Mouse (Mus musculus) limb, embryonic 10.5 days (tissue): ENCODE data around the gene Olfr323. TPM values are rescaled to one million over a fixed set of nuclear protein-coding genes. Genes with fewer than 3 reads are reported as not detected.

Experiments used
- DNase-seq: peaks from one replicate; pipeline ENCODE4 v3.0.0-alpha.2; 2017; ENCODE audit warnings: low spot score
- H3K27ac ChIP-seq: fragments of 300-500 bp; sonication (generic); 2 replicates; pipeline ENCODE4 v1.5.1; 2016; ENCODE audit warnings: mild to moderate bottlenecking
- H3K27me3 ChIP-seq: fragments of 300-500 bp; sonication (generic); 2 replicates; pipeline ENCODE4 v1.6.1; 2016; ENCODE audit warnings: low read depth, mild to moderate bottlenecking; ENCODE audit not compliant: poor library complexity, severe bottlenecking
- H3K36me3 ChIP-seq: fragments of 300-500 bp; sonication (generic); 2 replicates; pipeline ENCODE4 v1.6.1; 2016; ENCODE audit warnings: mild to moderate bottlenecking, moderate library complexity
- H3K4me1 ChIP-seq: fragments of 300-500 bp; sonication (generic); 2 replicates; pipeline ENCODE4 v1.6.1; 2016
- H3K4me3 ChIP-seq: fragments of 300-500 bp; sonication (generic); 2 replicates; pipeline ENCODE4 v1.5.1; 2016; ENCODE audit warnings: mild to moderate bottlenecking, moderate library complexity
- H3K9me3 ChIP-seq: fragments of 300-500 bp; sonication (generic); replicated peaks from 2 replicates; pipeline ENCODE4 v1.6.1; 2016; ENCODE audit warnings: mild to moderate bottlenecking
- WGBS: fragments of 180-500 bp; shearing (Covaris S2); methylation state at CpG from one replicate; pipeline ENCODE4 v1.1.7; 2016; 5-methylcytosine and 5-hydroxymethylcytosine counted together
- polyA plus RNA-seq: library from polyadenylated mRNA; unstranded; fragments of >200 nt; fragmentation: Nextera tagmentation; extraction: Ambion mirVana; gene quantifications from 2 replicates; pipeline ENCODE4 v1.2.1, GENCODE M21; 2016

Olfr323 gene
- not detected in 2 replicates for polyA plus RNA-seq

- no peaks in the 10 kb centered on the region for H3K36me3 ChIP-seq
- no peak within 1 kb of the TSS for H3K27ac ChIP-seq
- no peak within 1 kb of the TSS for H3K4me3 ChIP-seq
- no peaks in the 10 kb centered on the region for H3K4me1 ChIP-seq
- H3K9me3 ChIP-seq: no peaks in the 10 kb centered on the region
- no peaks in the 10 kb centered on the region for H3K27me3 ChIP-seq
- no peak for DNase-seq
- WGBS: 81% methylated on average over 5 of the region's 5 CpGs
Observed at GRCm38 (mm10) chr11:58630401-58630800, at the start of gene Olfr323. Gene Olfr323 (minus strand): TSS chr11:58630501.

GRCm38 (mm10) chr11:58671825-58672224 lies 41.5 kb upstream of the Olfr323 start:
- no peak overlapping the region for H3K4me3 ChIP-seq
- no peaks in the 10 kb centered on the region for H3K27me3 ChIP-seq
- H3K27ac ChIP-seq: no peak overlapping the region
- H3K36me3 ChIP-seq: no peaks in the 10 kb centered on the region
- no peak for DNase-seq
- H3K9me3 ChIP-seq: no peaks in the 10 kb centered on the region
- H3K4me1 ChIP-seq: no peaks in the 10 kb centered on the region
- 59% methylated on average over 4 of the region's 4 CpGs for WGBS

- H3K27ac ChIP-seq: no peak overlapping the region
- no peak overlapping the region for H3K4me3 ChIP-seq
- no peaks in the 10 kb centered on the region for H3K27me3 ChIP-seq
- H3K9me3 ChIP-seq: no peaks in the 10 kb centered on the region
- H3K4me1 ChIP-seq: no peaks in the 10 kb centered on the region
- H3K36me3 ChIP-seq: no peaks in the 10 kb centered on the region
- no peak for DNase-seq
Observed at GRCm38 (mm10) chr11:58669252-58669651, 39.0 kb upstream of the Olfr323 start.

- Histone ChIP-seq H3K4me3 (no peak within 1 kb of the TSS), H3K27me3 (no peaks in the 10 kb centered on the region), H3K36me3 (no peaks in the 10 kb centered on the region), H3K4me1 (no peaks in the 10 kb centered on the region), H3K27ac (no peak within 1 kb of the TSS), H3K9me3 (no peaks in the 10 kb centered on the region)
- no peak for DNase-seq
- WGBS: 87% methylated on average over 4 of the region's 4 CpGs
Observed at GRCm38 (mm10) chr11:58658596-58658995, 28.3 kb upstream of the Olfr323 start, which contains the start of gene Olfr322. Gene Olfr322 (plus strand): TSS chr11:58658782.

- no peak overlapping the region for H3K4me3 ChIP-seq
- DNase-seq: no peak
- no peaks in the 10 kb centered on the region for H3K9me3 ChIP-seq
- H3K27me3 ChIP-seq: no peaks in the 10 kb centered on the region
- H3K36me3 ChIP-seq: no peaks in the 10 kb centered on the region
- no peaks in the 10 kb centered on the region for H3K4me1 ChIP-seq
- H3K27ac ChIP-seq: no peak overlapping the region
- 91% methylated on average over 3 of the region's 3 CpGs for WGBS
Observed at GRCm38 (mm10) chr11:58655151-58655550, 24.9 kb upstream of the Olfr323 start.

GRCm38 (mm10) chr11:58643350-58643749 lies 13.0 kb upstream of the Olfr323 start:
- Histone ChIP-seq H3K9me3 (no peaks in the 10 kb centered on the region), H3K36me3 (no peaks in the 10 kb centered on the region), H3K4me1 (peaks cover 9% of the 10 kb centered on the region), H3K4me3 (no peak overlapping the region), H3K27ac (no peak overlapping the region), H3K27me3 (peaks cover 32% of the 10 kb centered on the region)
- peak; percentile 40 for DNase-seq
- 38% methylated on average over 6 of the region's 6 CpGs for WGBS

GRCm38 (mm10) chr11:58641638-58642358 lies 11.5 kb upstream of the Olfr323 start:
- no peak for DNase-seq
- WGBS: 85% methylated on average over 13 of the region's 13 CpGs

GRCm38 (mm10) chr11:58641057-58641456 lies 10.8 kb upstream of the Olfr323 start:
- H3K4me1 ChIP-seq: peaks cover 9% of the 10 kb centered on the region
- no peak for DNase-seq
- H3K27ac ChIP-seq: no peak overlapping the region
- no peaks in the 10 kb centered on the region for H3K36me3 ChIP-seq
- peaks cover 43% of the 10 kb centered on the region for H3K27me3 ChIP-seq
- WGBS: 34% methylated on average over 14 of the region's 14 CpGs
- H3K4me3 ChIP-seq: peak overlapping the region; percentile 56
- H3K9me3 ChIP-seq: no peaks in the 10 kb centered on the region

More at GRCm38 (mm10) chr11:58641638-58642358, 11.5 kb upstream of the Olfr323 start:
- Histone ChIP-seq H3K36me3 (no peaks in the 10 kb centered on the region), H3K4me1 (peaks cover 9% of the 10 kb centered on the region), H3K4me3 (no peak overlapping the region), H3K27me3 (peaks cover 43% of the 10 kb centered on the region), H3K27ac (no peak overlapping the region), H3K9me3 (no peaks in the 10 kb centered on the region)

GRCm38 (mm10) chr11:58640272-58640867 lies 10.1 kb upstream of the Olfr323 start, which contains the start of gene Trim58:
Gene Trim58 (plus strand): TSS chr11:58640465.
- Histone ChIP-seq H3K36me3 (no peaks in the 10 kb centered on the region), H3K27me3 (peaks cover 43% of the 10 kb centered on the region), H3K9me3 (no peaks in the 10 kb centered on the region), H3K4me1 (peaks cover 9% of the 10 kb centered on the region), H3K4me3 (peak within 1 kb of the TSS; percentile 56), H3K27ac (peak within 1 kb of the TSS; percentile 74)
- 6% methylated on average over 34 of the region's 34 CpGs for WGBS
- DNase-seq: peak; percentile 54

- Histone ChIP-seq H3K27ac (no peak overlapping the region), H3K4me1 (peaks cover 9% of the 10 kb centered on the region), H3K36me3 (no peaks in the 10 kb centered on the region), H3K4me3 (no peak overlapping the region), H3K9me3 (no peaks in the 10 kb centered on the region), H3K27me3 (peaks cover 43% of the 10 kb centered on the region)
- DNase-seq: no peak
- 37% methylated on average over 7 of the region's 7 CpGs for WGBS
Observed at GRCm38 (mm10) chr11:58638176-58638701, 7.9 kb upstream of the Olfr323 start.

GRCm38 (mm10) chr11:58636376-58636977 lies 6.2 kb upstream of the Olfr323 start:
- Histone ChIP-seq H3K27me3 (peaks cover 36% of the 10 kb centered on the region), H3K27ac (no peak overlapping the region), H3K4me1 (peaks cover 9% of the 10 kb centered on the region), H3K9me3 (no peaks in the 10 kb centered on the region), H3K4me3 (no peak overlapping the region), H3K36me3 (no peaks in the 10 kb centered on the region)
- 18% methylated on average over 3 of the region's 4 CpGs for WGBS
- DNase-seq: peak; percentile 72

GRCm38 (mm10) chr11:58634878-58635277 lies 4.6 kb upstream of the Olfr323 start:
- no peak for DNase-seq
- H3K36me3 ChIP-seq: no peaks in the 10 kb centered on the region
- 72% methylated on average over 4 of the region's 4 CpGs for WGBS

GRCm38 (mm10) chr11:58626146-58626545 lies 4.2 kb downstream of the Olfr323 start:
- no peaks in the 10 kb centered on the region for H3K9me3 ChIP-seq
- no peak overlapping the region for H3K27ac ChIP-seq
- H3K4me3 ChIP-seq: no peak overlapping the region
- H3K27me3 ChIP-seq: no peaks in the 10 kb centered on the region
- DNase-seq: no peak
- no peaks in the 10 kb centered on the region for H3K4me1 ChIP-seq
- WGBS: 70% methylated on average over 4 of the region's 4 CpGs
- no peaks in the 10 kb centered on the region for H3K36me3 ChIP-seq

More at GRCm38 (mm10) chr11:58634878-58635277, 4.6 kb upstream of the Olfr323 start:
- H3K9me3 ChIP-seq: no peaks in the 10 kb centered on the region
- peaks cover 20% of the 10 kb centered on the region for H3K27me3 ChIP-seq
- no peak overlapping the region for H3K27ac ChIP-seq
- H3K4me3 ChIP-seq: no peak overlapping the region
- H3K4me1 ChIP-seq: no peaks in the 10 kb centered on the region
